Mouse (Mus musculus) midbrain, embryonic 14.5 days (tissue): ENCODE measurements around the gene Hoxa7. TPM values are rescaled to one million over a fixed set of nuclear protein-coding genes. Genes with fewer than 3 reads are reported as not detected.
A peak's percentile ranks its signal among the peaks of the same experiment; 100 is the strongest.

Source experiments
- ATAC-seq: fragments of 200-750 bp; cut with Nextera tagmentation; 2 replicates; pipeline ENCODE4 v1.8.0; 2017; ENCODE audit warnings: moderate number of reproducible peaks, moderate library complexity; ENCODE audit not compliant: low FRiP score, low TSS enrichment
- DNase-seq: peaks from one replicate; pipeline ENCODE4 v3.0.0-alpha.2; 2015
- H3K27ac ChIP-seq: fragments of 300-500 bp; sonication (generic); replicated peaks from 2 replicates; pipeline ENCODE4 v1.5.1; 2014; ENCODE audit warnings: mild to moderate bottlenecking, low read depth, low read length, moderate library complexity
- H3K27me3 ChIP-seq: fragments of 300-500 bp; sonication (generic); 2 replicates; pipeline ENCODE4 v1.6.1; 2014; ENCODE audit warnings: low read length, control low read depth, mixed read lengths; ENCODE audit not compliant: control insufficient read depth, insufficient read depth
- H3K36me3 ChIP-seq: fragments of 300-500 bp; sonication (generic); 2 replicates; pipeline ENCODE4 v1.6.1; 2014; ENCODE audit warnings: low read length, control low read depth; ENCODE audit not compliant: control insufficient read depth, insufficient read depth
- H3K4me1 ChIP-seq: fragments of 300-500 bp; sonication (generic); 2 replicates; pipeline ENCODE4 v1.6.1; 2014; ENCODE audit warnings: mild to moderate bottlenecking, antibody characterized with exemption, low read length, control low read depth; ENCODE audit not compliant: control insufficient read depth, insufficient read depth
- H3K4me2 ChIP-seq: fragments of 300-500 bp; sonication (generic); 2 replicates; pipeline ENCODE4 v1.6.1; 2014; ENCODE audit warnings: mild to moderate bottlenecking, low read length, moderate library complexity
- H3K4me3 ChIP-seq: fragments of 300-500 bp; sonication (generic); replicated peaks from 2 replicates; pipeline ENCODE4 v1.5.1; 2014; ENCODE audit warnings: low read depth, low read length
- H3K9ac ChIP-seq: fragments of 300-500 bp; sonication (generic); replicated peaks from 2 replicates; pipeline ENCODE4 v1.6.1; 2014; ENCODE audit warnings: mild to moderate bottlenecking, low read length, moderate library complexity
- H3K9me3 ChIP-seq: fragments of 300-500 bp; sonication (generic); 2 replicates; pipeline ENCODE4 v1.6.1; 2016; ENCODE audit warnings: low read length, control low read depth, mixed read lengths; ENCODE audit not compliant: control insufficient read depth
- WGBS: fragments of 180-500 bp; shearing (Covaris S2); extraction: QIAGEN DNeasy Blood & Tissue Kit; methylation state at CpG from one replicate; pipeline ENCODE4 v1.1.7; 2014; 5-methylcytosine and 5-hydroxymethylcytosine counted together
- polyA plus RNA-seq: library from polyadenylated mRNA; unstranded; fragments of >200 nt; fragmentation: Nextera tagmentation; extraction: Ambion mirVana; gene quantifications from 2 replicates; pipeline ENCODE4 v1.2.1, GENCODE M21; 2014

Gene Hoxa7
- polyA plus RNA-seq, 1 experiment from 2014 or later, result not detected

GRCm38 (mm10) chr6:52265306-52265912, 43.8 kb upstream of the Hoxa7 start:
- WGBS, result 2% methylated on average over 18 of the region's 18 CpGs

DNA sequence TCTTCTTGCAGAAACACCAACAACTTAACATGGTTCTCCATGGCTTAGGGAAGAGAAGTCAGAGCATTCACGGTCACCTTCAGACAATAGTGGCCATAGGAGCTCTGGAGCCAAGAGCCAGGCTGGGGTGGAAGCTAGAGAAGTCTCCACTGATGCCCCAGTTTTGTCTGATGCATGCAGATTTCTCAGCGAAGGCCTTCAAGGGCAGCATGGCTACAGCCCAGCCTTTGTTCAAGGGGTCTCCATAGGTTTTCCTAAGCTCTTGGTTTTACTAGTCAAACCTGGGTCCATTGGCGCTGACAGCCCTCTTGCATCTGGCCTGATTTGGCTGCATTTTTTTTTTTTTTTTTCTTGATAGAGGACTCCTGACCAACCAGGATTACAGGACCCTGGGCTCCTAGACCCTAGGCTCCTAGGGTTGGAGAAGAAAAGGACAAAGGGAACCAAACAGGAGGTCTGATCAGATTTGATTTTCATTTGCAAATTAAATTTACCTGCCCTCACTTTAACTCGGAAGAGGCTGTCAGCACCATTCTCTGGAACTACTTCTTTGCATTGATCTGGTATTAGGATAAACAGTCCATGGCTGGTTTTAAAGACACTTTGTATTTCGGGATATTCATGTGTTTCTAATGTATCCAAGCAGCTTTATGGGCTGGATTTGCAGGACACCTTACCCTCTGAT, 42.6 kb upstream of the Hoxa7 start:
- Histone ChIP-seq H3K27me3 (peaks cover 93% of the 10 kb centered on the region), H3K4me3 (no peak overlapping the region), H3K9ac (no peak overlapping the region), H3K4me2 (no peak overlapping the region), H3K4me1 (no peaks in the 10 kb centered on the region), H3K9me3 (no peaks in the 10 kb centered on the region), H3K27ac (no peak overlapping the region), H3K36me3 (no peaks in the 10 kb centered on the region)
- ATAC-seq (no peak), DNase-seq (peak; percentile 3)
- WGBS, result 3% methylated on average over 5 of the region's 5 CpGs

More at GRCm38 (mm10) chr6:52265306-52265912, 43.8 kb upstream of the Hoxa7 start:
- no peak overlapping the region for H3K9ac ChIP-seq
- no peak overlapping the region for H3K27ac ChIP-seq
- H3K27me3 ChIP-seq, result peaks cover 96% of the 10 kb centered on the region
- no peak overlapping the region for H3K4me3 ChIP-seq
- DNase-seq (peak; percentile 7), ATAC-seq (no peak)
- no peak overlapping the region for H3K4me2 ChIP-seq
- no peaks in the 10 kb centered on the region for H3K36me3 ChIP-seq
- no peaks in the 10 kb centered on the region for H3K4me1 ChIP-seq
- H3K9me3 ChIP-seq, result no peaks in the 10 kb centered on the region

DNA sequence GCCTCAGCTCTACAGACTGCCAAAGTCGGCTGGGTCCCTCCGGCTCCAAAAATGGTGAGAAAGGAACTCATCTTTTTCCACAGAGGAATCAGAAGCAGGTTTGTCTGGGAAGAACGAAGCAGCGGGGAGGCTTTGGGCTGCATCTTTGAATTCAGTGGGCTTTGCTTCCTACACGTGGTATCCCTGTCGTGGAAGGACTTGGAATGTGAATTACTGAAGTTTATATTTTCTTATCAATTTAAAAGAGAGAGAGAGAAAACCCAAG, 41.6 kb upstream of the Hoxa7 start:
- ATAC-seq, result no peak
- Histone ChIP-seq H3K36me3 (no peaks in the 10 kb centered on the region), H3K4me1 (no peaks in the 10 kb centered on the region), H3K9ac (no peak overlapping the region), H3K27ac (no peak overlapping the region), H3K4me3 (no peak overlapping the region), H3K9me3 (no peaks in the 10 kb centered on the region), H3K4me2 (no peak overlapping the region), H3K27me3 (peaks cover 93% of the 10 kb centered on the region)
- 1% methylated on average over 6 of the region's 6 CpGs for WGBS
- DNase-seq, result peak; percentile 24

GRCm38 (mm10) chr6:52262463-52263320, 41.0 kb upstream of the Hoxa7 start:
- Histone ChIP-seq H3K4me1 (no peaks in the 10 kb centered on the region), H3K9me3 (no peaks in the 10 kb centered on the region), H3K27ac (no peak overlapping the region), H3K27me3 (peaks cover 92% of the 10 kb centered on the region), H3K4me3 (no peak overlapping the region), H3K36me3 (no peaks in the 10 kb centered on the region), H3K9ac (no peak overlapping the region), H3K4me2 (no peak overlapping the region)
- ATAC-seq (no peak), DNase-seq (peak; percentile 25)
- 2% methylated on average over 24 of the region's 24 CpGs for WGBS

- Histone ChIP-seq H3K9ac (no peak overlapping the region), H3K27me3 (peaks cover 93% of the 10 kb centered on the region), H3K4me2 (no peak overlapping the region), H3K36me3 (no peaks in the 10 kb centered on the region), H3K9me3 (no peaks in the 10 kb centered on the region), H3K4me3 (no peak overlapping the region), H3K4me1 (no peaks in the 10 kb centered on the region), H3K27ac (no peak overlapping the region)
- ATAC-seq, result no peak
- DNase-seq, result peak; percentile 42
- 2% methylated on average over 9 of the region's 9 CpGs for WGBS
These were observed 40.3 kb upstream of the Hoxa7 start for GRCm38 (mm10) chr6:52261751-52262462.

- Histone ChIP-seq H3K4me3 (0 out of 2 replicates have a peak within 1 kb of the TSS, but pooled peaks have one; percentile 12), H3K4me1 (no peaks in the 10 kb centered on the region), H3K4me2 (peak within 1 kb of the TSS; percentile 36), H3K27me3 (peaks cover 92% of the 10 kb centered on the region), H3K36me3 (no peaks in the 10 kb centered on the region), H3K27ac (no peak within 1 kb of the TSS), H3K9ac (no peak within 1 kb of the TSS), H3K9me3 (no peaks in the 10 kb centered on the region)
- DNase-seq, result no peak
- under 1% methylated on average over 55 of the region's 72 CpGs for WGBS
- ATAC-seq, result no peak; the same call in 1 of the 2 replicates
These were observed 39.3 kb upstream of the Hoxa7 start, which contains the start of gene Hoxa13 for GRCm38 (mm10) chr6:52260654-52261575. Gene Hoxa13 (minus strand): TSS chr6:52260880.

DNA sequence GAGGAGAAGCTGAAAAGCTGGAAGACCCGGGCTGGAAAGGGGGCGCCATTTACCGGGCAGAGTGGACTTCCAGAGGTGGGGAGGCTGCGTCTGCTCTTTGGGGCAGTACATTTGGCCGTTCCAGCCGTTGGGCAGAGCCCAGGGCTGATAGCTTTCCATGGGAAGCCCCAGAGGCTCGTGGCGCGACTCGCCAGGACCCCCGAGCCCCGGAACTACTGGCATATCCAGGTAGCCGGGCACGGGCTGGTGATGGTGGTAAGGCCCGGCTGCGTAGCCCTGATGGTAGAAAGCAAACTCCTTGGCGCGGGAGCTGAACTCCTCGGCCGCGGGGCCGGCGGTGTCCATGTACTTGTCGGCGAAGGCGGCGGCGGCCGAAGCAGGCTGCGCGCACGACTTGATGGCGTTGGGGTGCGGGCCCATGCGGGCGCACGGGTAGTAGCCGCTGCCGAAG, 38.2 kb upstream of the Hoxa7 start:
- under 1% methylated on average over 39 of the region's 39 CpGs for WGBS
- H3K4me3 ChIP-seq, result 0 out of 2 replicates have a peak overlapping the region, but pooled peaks have one; percentile 12
- DNase-seq (no peak), ATAC-seq (no peak)
- H3K9me3 ChIP-seq, result no peaks in the 10 kb centered on the region
- H3K4me1 ChIP-seq, result no peaks in the 10 kb centered on the region
- no peak overlapping the region for H3K27ac ChIP-seq
- no peaks in the 10 kb centered on the region for H3K36me3 ChIP-seq
- peaks cover 91% of the 10 kb centered on the region for H3K27me3 ChIP-seq
- peak overlapping the region; percentile 36; the same call in 1 of the 2 replicates for H3K4me2 ChIP-seq
- H3K9ac ChIP-seq, result no peak overlapping the region
